Mouse (Mus musculus) stomach, embryonic 15.5 days (tissue): ENCODE results near the gene Aqp3. TPM values are rescaled to one million over a fixed set of nuclear protein-coding genes. Genes with fewer than 3 reads are reported as not detected.

Source experiments
- ATAC-seq: fragments of 200-750 bp; cut with Nextera tagmentation; 2 replicates; pipeline ENCODE4 v1.8.0; 2017; ENCODE audit warnings: low read depth, moderate number of reproducible peaks, moderate TSS enrichment; ENCODE audit not compliant: insufficient read depth, low FRiP score
- H3K27ac ChIP-seq: fragments of 300-500 bp; sonication (generic); 2 replicates; pipeline ENCODE4 v1.5.1; 2015; ENCODE audit warnings: mild to moderate bottlenecking, inconsistent platforms
- H3K27me3 ChIP-seq: fragments of 300-500 bp; sonication (generic); replicated peaks from 2 replicates; pipeline ENCODE4 v1.6.1; 2015; ENCODE audit warnings: inconsistent platforms
- H3K36me3 ChIP-seq: fragments of 300-500 bp; sonication (generic); 2 replicates; pipeline ENCODE4 v1.6.1; 2015; ENCODE audit warnings: inconsistent platforms
- H3K4me1 ChIP-seq: fragments of 300-500 bp; sonication (generic); 2 replicates; pipeline ENCODE4 v1.6.1; 2015; ENCODE audit warnings: inconsistent platforms
- H3K4me2 ChIP-seq: fragments of 300-500 bp; sonication (generic); 2 replicates; pipeline ENCODE4 v1.6.1; 2015; ENCODE audit warnings: mild to moderate bottlenecking, inconsistent platforms
- H3K4me3 ChIP-seq: fragments of 300-500 bp; sonication (generic); replicated peaks from 2 replicates; pipeline ENCODE4 v1.5.1; 2015; ENCODE audit warnings: inconsistent platforms
- H3K9ac ChIP-seq: fragments of 300-500 bp; sonication (generic); 2 replicates; pipeline ENCODE4 v1.6.1; 2015; ENCODE audit warnings: inconsistent platforms
- H3K9me3 ChIP-seq: fragments of 300-500 bp; sonication (generic); 2 replicates; pipeline ENCODE4 v1.6.1; 2016; ENCODE audit warnings: inconsistent platforms
- WGBS: fragments of 180-500 bp; shearing (Covaris S2); methylation state at CpG from one replicate; pipeline ENCODE4 v1.1.7; 2015; 5-methylcytosine and 5-hydroxymethylcytosine counted together
- polyA plus RNA-seq: library from polyadenylated mRNA; unstranded; fragments of >200 nt; fragmentation: Nextera tagmentation; extraction: Ambion mirVana; gene quantifications from 2 replicates; pipeline ENCODE4 v1.2.1, GENCODE M21; 2015

The Aqp3 gene
- polyA plus RNA-seq, 1 experiment from 2014 or later: 73.3 TPM

- Histone ChIP-seq H3K4me1 (no peaks in the 10 kb centered on the region), H3K27ac (no peak overlapping the region), H3K9me3 (no peaks in the 10 kb centered on the region), H3K9ac (no peak overlapping the region), H3K27me3 (no peaks in the 10 kb centered on the region), H3K36me3 (no peaks in the 10 kb centered on the region), H3K4me2 (no peak overlapping the region), H3K4me3 (no peak overlapping the region)
- no peak for ATAC-seq
- WGBS: 74% methylated on average over 5 of the region's 5 CpGs
These were observed 16.2 kb downstream of the Aqp3 start for GRCm38 (mm10) chr4:41081733-41082132.

GRCm38 (mm10) chr4:41078726-41079125 is 19.3 kb downstream of the Aqp3 start:
- Histone ChIP-seq H3K9ac (no peak overlapping the region), H3K27me3 (no peaks in the 10 kb centered on the region), H3K9me3 (no peaks in the 10 kb centered on the region), H3K4me2 (no peak overlapping the region), H3K36me3 (no peaks in the 10 kb centered on the region), H3K4me1 (no peaks in the 10 kb centered on the region), H3K4me3 (no peak overlapping the region), H3K27ac (no peak overlapping the region)
- WGBS: 59% methylated on average over 6 of the region's 6 CpGs
- no peak for ATAC-seq

- ATAC-seq: no peak
- Histone ChIP-seq H3K4me1 (no peaks in the 10 kb centered on the region), H3K27ac (no peak overlapping the region), H3K9me3 (no peaks in the 10 kb centered on the region), H3K27me3 (no peaks in the 10 kb centered on the region), H3K36me3 (no peaks in the 10 kb centered on the region), H3K9ac (no peak overlapping the region), H3K4me2 (no peak overlapping the region), H3K4me3 (no peak overlapping the region)
- WGBS: 67% methylated on average over 6 of the region's 6 CpGs
These were observed 23.5 kb downstream of the Aqp3 start for GRCm38 (mm10) chr4:41074461-41074860.

GRCm38 (mm10) chr4:41073008-41073817 is 24.8 kb downstream of the Aqp3 start:
- ATAC-seq: no peak

GRCm38 (mm10) chr4:41071500-41072429 is 26.2 kb downstream of the Aqp3 start:
- H3K9me3 ChIP-seq: no peaks in the 10 kb centered on the region
- no peaks in the 10 kb centered on the region for H3K27me3 ChIP-seq
- no peak overlapping the region for H3K9ac ChIP-seq
- ATAC-seq: no peak
- H3K36me3 ChIP-seq: no peaks in the 10 kb centered on the region
- WGBS: 76% methylated on average over 14 of the region's 14 CpGs
- H3K4me1 ChIP-seq: no peaks in the 10 kb centered on the region
- no peak overlapping the region for H3K4me2 ChIP-seq
- no peak overlapping the region for H3K27ac ChIP-seq
- no peak overlapping the region for H3K4me3 ChIP-seq

More at GRCm38 (mm10) chr4:41073008-41073817, 24.8 kb downstream of the Aqp3 start:
- Histone ChIP-seq H3K9me3 (no peaks in the 10 kb centered on the region), H3K27me3 (no peaks in the 10 kb centered on the region), H3K4me2 (no peak overlapping the region), H3K4me1 (no peaks in the 10 kb centered on the region), H3K27ac (no peak overlapping the region), H3K36me3 (no peaks in the 10 kb centered on the region), H3K4me3 (no peak overlapping the region), H3K9ac (no peak overlapping the region)
- WGBS: 70% methylated on average over 12 of the region's 12 CpGs

GRCm38 (mm10) chr4:41065196-41065595 is 32.8 kb downstream of the Aqp3 start:
- Histone ChIP-seq H3K9me3 (no peaks in the 10 kb centered on the region), H3K9ac (no peak overlapping the region), H3K36me3 (no peaks in the 10 kb centered on the region), H3K4me1 (0 out of 2 replicates have a peak, but pooled peaks cover 7% of the 10 kb centered on the region), H3K4me3 (no peak overlapping the region), H3K27me3 (no peaks in the 10 kb centered on the region), H3K27ac (0 out of 2 replicates have a peak overlapping the region, but pooled peaks have one; percentile 28), H3K4me2 (no peak overlapping the region)
- ATAC-seq: no peak
- 83% methylated on average over 4 of the region's 4 CpGs for WGBS

GRCm38 (mm10) chr4:41063894-41064673 is 33.9 kb downstream of the Aqp3 start:
- peak overlapping the region; percentile 64 for H3K27ac ChIP-seq
- 14% methylated on average over 16 of the region's 16 CpGs for WGBS

GRCm38 (mm10) chr4:41063351-41063750 is 34.6 kb downstream of the Aqp3 start:
- 56% methylated on average over 3 of the region's 3 CpGs for WGBS
- Histone ChIP-seq H3K36me3 (no peaks in the 10 kb centered on the region), H3K9ac (no peak overlapping the region), H3K4me3 (no peak overlapping the region), H3K4me1 (0 out of 2 replicates have a peak, but pooled peaks cover 7% of the 10 kb centered on the region), H3K4me2 (peak overlapping the region; percentile 53; the same call in 1 of the 2 replicates), H3K27me3 (no peaks in the 10 kb centered on the region), H3K9me3 (no peaks in the 10 kb centered on the region), H3K27ac (peak overlapping the region; percentile 64)
- ATAC-seq: no peak

More at GRCm38 (mm10) chr4:41063894-41064673, 33.9 kb downstream of the Aqp3 start:
- 0 out of 2 replicates have a peak, but pooled peaks have one; percentile 50 for ATAC-seq
- Histone ChIP-seq H3K4me3 (peak overlapping the region; percentile 24; the same call in 1 of the 2 replicates), H3K4me2 (peak overlapping the region; percentile 53), H3K36me3 (no peaks in the 10 kb centered on the region), H3K9ac (no peak overlapping the region), H3K4me1 (0 out of 2 replicates have a peak, but pooled peaks cover 7% of the 10 kb centered on the region), H3K27me3 (no peaks in the 10 kb centered on the region), H3K9me3 (no peaks in the 10 kb centered on the region)

GRCm38 (mm10) chr4:41057361-41057760 is 40.6 kb downstream of the Aqp3 start:
- peaks cover 3% of the 10 kb centered on the region; the same call in 1 of the 2 replicates for H3K4me1 ChIP-seq
- H3K27me3 ChIP-seq: no peaks in the 10 kb centered on the region
- H3K9ac ChIP-seq: no peak overlapping the region
- no peaks in the 10 kb centered on the region for H3K9me3 ChIP-seq
- no peak overlapping the region for H3K4me2 ChIP-seq
- ATAC-seq: no peak
- WGBS: 59% methylated on average over 7 of the region's 9 CpGs
- no peak overlapping the region for H3K4me3 ChIP-seq
- no peak overlapping the region for H3K27ac ChIP-seq
- H3K36me3 ChIP-seq: no peaks in the 10 kb centered on the region

GRCm38 (mm10) chr4:41056742-41057332 is 41.1 kb downstream of the Aqp3 start:
- ATAC-seq: no peak
- Histone ChIP-seq H3K4me2 (no peak overlapping the region), H3K4me3 (no peak overlapping the region), H3K27me3 (no peaks in the 10 kb centered on the region), H3K36me3 (no peaks in the 10 kb centered on the region), H3K9me3 (no peaks in the 10 kb centered on the region), H3K27ac (no peak overlapping the region), H3K9ac (no peak overlapping the region), H3K4me1 (peaks cover 3% of the 10 kb centered on the region; the same call in 1 of the 2 replicates)
- WGBS: 71% methylated on average over 7 of the region's 7 CpGs

GRCm38 (mm10) chr4:41056253-41056652 is 41.7 kb downstream of the Aqp3 start:
- no peak overlapping the region for H3K27ac ChIP-seq
- ATAC-seq: no peak
- H3K36me3 ChIP-seq: no peaks in the 10 kb centered on the region
- H3K9me3 ChIP-seq: no peaks in the 10 kb centered on the region
- H3K4me2 ChIP-seq: no peak overlapping the region
- WGBS: 37% methylated on average over 1 of the region's 1 CpGs
- no peaks in the 10 kb centered on the region for H3K27me3 ChIP-seq
- H3K4me3 ChIP-seq: no peak overlapping the region
- H3K4me1 ChIP-seq: peaks cover 3% of the 10 kb centered on the region; the same call in 1 of the 2 replicates
- H3K9ac ChIP-seq: no peak overlapping the region
